Mouse (Mus musculus) mature B cell (primary cell): Measurements from ENCODE around the gene Gtf2a2.
"Not testable (repeated sequence)": the region's sequence is repeated elsewhere in the genome, so short reads cannot be mapped to it uniquely, and the experiment has no call there.

Experiments used
- in situ Hi-C: fragments of 300-500 bp; cut with MboI; formaldehyde crosslinking; loops from 2 replicates; pipeline ENCODE4 v1.14.3; 2019

Gtf2a2 gene

GRCm38 (mm10) chr9:70021610-70022009 is 9.3 kb downstream of the Gtf2a2 start:
- in situ Hi-C loops, result no loop called here

DNA sequence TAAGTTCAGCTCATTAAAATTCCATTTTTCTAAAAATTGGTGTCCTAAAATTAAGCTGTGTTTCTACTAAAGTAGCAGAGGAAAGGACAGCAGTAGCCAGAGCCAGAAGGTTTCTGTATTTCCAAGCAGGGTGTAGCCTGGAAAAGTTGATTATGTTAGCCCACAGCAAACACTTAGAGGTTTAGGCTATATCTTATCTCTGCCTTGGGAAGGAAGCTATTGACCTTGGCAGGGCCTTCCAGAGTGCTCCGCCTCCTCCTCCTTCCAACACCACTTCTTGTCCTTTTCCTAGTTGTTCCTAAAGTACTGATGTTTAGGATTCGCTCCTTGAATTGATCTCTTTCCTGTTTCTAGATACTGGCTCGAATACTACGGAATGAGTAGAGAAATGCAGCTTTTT is 9.7 kb downstream of the Gtf2a2 start:
- in situ Hi-C loops, result no loop called here

DNA sequence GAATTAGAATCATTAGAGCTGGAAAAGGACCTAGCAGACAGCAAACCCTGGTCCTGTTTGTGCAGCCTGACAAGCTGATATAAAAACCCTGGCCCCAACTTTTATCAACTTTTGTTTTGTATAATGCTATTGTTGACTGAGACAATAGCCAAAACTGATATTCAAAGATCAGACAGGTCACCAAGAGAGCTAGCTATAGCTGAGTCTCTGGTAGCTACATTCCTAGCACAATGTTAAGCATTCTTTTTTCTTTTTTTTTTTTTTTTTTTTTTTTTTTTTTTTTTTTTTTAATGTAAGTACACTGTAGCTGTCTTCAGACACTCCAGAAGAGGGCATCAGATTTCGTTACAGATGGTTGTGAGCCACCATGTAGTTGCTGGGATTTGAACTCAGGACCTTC is 11.3 kb downstream of the Gtf2a2 start:
- in situ Hi-C loops, result not testable (repeated sequence)

DNA sequence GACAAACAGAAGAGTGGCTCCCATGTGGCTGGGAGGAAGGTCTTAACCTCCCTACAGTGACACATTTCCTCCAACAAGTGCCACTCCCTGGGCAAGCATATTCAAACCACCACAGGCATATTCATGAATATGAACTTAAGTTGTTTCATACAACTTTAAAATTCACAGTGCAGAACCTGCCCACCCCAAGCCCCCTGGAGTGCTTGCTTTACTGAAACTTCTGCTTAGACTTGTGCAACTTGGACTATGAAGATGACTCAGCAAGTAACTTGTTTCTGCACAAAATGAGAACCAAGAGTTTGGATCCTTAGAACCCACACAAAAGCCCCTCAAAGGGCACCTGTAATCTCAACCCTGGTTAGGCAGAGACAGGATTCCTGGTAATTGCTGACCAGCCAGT is 12.3 kb downstream of the Gtf2a2 start:
- in situ Hi-C loops, result loop anchor here (5.0 kb wide), 1 partner anchor 58 kb away; no protein-coding TSS in a partner anchor

- in situ Hi-C loops, result loop anchor here (5.0 kb wide), 1 partner anchor 57 kb away; no protein-coding TSS in a partner anchor
Observed at GRCm38 (mm10) chr9:70025365-70026012, 13.1 kb downstream of the Gtf2a2 start.

DNA sequence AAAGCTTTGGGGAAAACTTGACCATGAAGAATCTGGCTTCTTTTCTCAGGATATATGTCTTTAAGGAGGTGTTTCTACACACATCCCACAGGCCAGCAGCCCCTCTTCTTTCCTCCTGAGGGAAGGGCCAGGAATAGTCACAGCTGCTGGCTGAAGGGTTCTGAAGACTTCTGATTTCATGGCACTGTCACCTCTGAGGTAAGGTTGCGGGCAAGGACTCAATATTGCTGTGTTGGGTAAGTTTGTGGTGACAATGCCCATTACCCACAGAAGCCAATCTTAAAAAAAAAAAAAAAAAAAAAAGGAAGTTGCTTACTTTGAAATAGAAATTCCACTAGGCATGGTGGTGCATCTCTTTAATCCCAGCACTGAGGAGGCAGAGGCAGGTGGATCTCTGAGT is 19.8 kb downstream of the Gtf2a2 start:
- in situ Hi-C loops, result no loop called here

DNA sequence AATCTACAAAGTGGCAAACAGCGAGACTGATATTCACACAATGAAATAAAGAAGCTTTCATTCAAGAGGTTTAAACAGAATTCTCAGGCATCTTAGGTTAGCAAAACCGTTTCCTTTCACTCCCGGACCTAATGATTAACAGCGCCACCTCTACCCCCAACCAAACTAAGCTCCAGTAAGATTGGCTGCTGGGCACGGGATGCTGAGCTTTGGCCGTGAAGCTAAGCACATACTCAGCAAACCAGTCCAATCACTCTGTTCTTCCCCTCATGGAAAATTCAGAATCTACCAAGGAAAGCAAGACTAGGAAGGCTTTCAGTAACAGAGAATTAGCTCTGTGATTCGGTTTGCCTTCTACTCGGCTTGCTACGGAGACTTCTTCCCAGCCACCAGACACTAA is 20.7 kb downstream of the Gtf2a2 start:
- in situ Hi-C loops, result no loop called here

- in situ Hi-C loops, result no loop called here
Observed at GRCm38 (mm10) chr9:70034702-70035101, 22.4 kb downstream of the Gtf2a2 start.

DNA sequence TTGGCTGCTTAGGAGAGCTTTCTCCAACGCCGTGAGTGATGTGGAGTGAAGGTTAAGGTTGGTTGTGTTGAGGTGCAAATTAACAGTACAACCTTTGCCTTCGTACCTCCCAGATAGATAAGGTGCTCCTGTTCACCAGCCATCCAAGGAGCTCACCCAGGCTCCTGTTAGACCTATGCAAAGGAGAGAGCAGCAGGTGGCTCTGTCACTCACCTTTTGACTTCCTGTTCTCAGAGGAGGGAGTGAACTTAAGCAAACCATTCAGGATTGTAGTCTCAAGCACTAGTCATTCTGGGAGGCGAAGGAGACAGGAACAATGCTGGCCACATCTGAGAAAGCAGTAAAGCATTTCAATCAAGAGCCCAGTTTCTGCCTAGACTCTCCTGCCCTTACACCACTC is 24.3 kb downstream of the Gtf2a2 start:
- in situ Hi-C loops, result no loop called here

DNA sequence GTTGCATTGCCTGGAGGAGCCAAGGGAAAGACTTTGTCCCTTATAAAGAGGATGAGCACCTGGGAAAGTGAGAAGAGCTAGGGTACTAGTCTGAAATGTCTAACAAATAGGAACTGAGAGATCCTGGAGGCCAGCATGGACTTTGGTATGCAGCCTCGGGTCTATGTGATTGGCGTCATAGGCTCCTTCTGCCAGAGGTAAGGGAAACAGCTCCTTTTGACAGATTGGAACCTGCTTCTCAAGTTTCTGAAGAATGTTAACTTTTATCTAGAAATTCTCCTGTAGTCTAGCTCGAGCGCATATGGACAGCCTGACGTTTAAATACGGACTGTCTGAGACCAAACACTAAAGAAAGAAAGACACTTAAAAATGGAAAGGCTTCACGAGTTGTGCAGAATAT is 25.6 kb downstream of the Gtf2a2 start, which contains the start of gene Gcnt3:
Gene Gcnt3 (minus strand): TSS at position 101 of the 400 bp plus-strand sequence.
- in situ Hi-C loops, result no loop called here

DNA sequence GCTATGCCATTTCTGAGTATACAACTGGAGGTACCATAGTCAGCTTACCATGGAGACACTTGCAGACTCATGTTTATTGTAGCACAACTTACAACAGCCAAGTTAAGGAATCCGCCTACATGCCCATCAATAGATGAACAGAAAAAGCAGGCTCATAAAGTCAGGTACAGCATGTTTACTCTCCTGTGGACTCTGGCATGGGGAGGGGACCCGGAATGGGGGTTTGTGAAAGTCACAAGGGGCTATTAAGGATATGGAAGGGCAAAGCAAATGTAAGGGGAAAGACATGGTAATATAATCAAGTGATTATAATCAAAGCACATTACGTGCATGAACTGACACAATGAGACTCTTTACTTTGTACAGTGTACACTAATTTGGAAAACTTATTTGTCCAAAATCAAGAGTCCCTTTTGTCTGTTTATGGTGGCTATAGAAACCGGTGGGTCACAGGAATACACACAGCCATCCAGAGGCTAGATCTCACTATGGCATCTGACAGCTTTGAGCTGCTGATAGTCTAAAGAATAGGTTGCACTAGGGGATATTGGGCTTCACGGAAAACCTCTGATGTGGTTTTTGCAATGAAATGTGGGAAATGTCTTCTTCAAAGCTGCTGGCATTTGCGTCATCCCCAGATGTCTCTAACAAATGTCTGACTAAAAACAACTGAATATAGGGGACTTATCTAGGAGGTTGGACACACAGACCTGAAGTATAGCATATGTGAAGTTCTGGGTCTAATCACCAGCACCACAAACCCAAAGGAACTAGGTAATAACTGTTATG is 27.4 kb downstream of the Gtf2a2 start:
- in situ Hi-C loops, result no loop called here

GRCm38 (mm10) chr9:70040570-70040969 is 28.2 kb downstream of the Gtf2a2 start:
- in situ Hi-C loops, result no loop called here

GRCm38 (mm10) chr9:70042137-70042536 is 29.8 kb downstream of the Gtf2a2 start:
- in situ Hi-C loops, result no loop called here

- in situ Hi-C loops, result no loop called here
Observed at GRCm38 (mm10) chr9:70042935-70043334, 30.6 kb downstream of the Gtf2a2 start.

DNA sequence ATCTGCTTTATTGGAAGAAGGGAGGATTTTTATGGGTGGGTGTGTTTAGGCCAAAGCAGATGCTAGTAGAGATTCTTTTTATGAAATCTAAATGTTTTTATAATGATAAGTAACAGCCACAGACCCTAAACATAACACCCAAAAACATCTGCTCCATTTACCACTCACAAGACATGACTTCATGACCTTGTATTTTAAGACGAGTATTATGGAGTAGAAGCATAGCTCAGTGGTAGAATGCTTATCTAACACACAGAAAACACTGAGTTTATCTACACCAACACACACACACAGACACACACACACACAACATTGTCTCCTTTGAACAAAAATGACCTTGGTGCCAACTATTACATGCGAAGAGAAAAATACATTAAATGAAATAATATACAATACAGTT is 32.5 kb downstream of the Gtf2a2 start:
- in situ Hi-C loops, result no loop called here

- in situ Hi-C loops, result no loop called here
Observed at GRCm38 (mm10) chr9:70046255-70046654, 33.9 kb downstream of the Gtf2a2 start.

DNA sequence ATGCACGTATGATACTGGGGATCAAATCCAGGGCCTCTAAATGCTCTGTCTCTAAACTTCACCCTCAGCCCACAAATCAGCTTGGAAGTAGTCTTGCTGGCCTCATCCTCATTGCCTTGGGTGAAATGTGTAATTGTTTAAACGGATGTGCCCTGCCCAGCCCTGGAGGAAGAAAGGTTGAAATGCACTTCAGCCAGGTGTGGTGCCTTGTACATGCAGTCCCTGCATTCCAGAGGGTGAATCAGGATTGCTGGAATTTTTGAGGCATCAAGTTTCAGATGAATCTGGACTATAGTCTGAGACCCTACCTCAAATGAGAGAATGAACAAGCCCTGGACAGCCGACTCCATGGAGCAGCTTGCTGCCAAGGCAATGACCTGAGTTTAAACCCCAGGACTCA is 35.5 kb downstream of the Gtf2a2 start:
- in situ Hi-C loops, result no loop called here

DNA sequence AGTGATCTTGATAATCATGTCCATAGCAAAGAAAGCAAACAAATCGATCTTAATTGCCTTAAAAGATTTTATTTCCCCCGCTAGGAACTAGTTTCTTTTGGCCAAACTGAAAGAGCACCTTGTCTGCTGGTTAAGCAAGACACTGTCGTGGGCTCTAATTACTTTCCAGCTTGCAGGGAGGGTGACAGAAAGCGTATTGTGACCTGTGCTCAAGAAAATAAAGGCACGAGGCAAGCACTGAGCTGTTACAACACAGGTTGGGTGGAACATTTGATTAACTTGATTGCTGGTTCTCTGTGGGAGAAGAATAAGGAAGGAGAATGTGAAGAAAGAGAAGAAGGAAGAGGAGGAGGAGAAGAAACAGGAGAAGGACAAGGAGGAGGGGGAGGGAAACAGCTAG is 35.9 kb downstream of the Gtf2a2 start:
- in situ Hi-C loops, result no loop called here

DNA sequence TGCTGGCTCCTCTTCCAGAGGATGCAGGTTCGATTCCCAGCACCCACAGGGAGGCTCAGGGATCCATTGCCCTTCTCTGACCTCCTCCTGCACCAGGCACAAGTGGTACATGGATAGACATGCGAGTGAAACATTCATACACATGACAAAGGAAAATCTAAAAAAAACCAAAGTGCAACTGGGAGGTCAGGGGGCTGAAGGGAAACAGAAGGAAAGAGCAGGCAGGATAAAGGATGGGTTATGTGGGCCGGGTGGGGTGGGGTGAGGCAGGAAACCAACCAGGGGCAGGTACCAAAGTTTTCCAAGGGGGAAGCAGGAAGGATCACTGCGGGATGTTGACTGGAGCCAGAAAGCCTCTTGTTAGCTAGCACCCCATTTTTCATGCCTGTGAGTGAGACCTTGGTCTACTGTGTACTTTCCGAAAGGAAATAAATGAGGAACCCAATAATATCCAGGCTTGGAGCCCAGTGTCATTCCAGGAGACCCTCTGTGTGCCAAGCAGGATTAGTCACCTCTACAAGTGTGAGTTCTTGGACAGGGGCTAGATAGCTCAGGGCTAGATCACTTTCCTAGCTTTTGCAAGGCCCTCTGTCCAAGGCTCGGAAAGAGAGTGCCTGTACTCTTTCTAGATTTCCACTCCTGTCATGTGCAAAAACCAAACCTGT is 36.5 kb downstream of the Gtf2a2 start:
- in situ Hi-C loops, result no loop called here

DNA sequence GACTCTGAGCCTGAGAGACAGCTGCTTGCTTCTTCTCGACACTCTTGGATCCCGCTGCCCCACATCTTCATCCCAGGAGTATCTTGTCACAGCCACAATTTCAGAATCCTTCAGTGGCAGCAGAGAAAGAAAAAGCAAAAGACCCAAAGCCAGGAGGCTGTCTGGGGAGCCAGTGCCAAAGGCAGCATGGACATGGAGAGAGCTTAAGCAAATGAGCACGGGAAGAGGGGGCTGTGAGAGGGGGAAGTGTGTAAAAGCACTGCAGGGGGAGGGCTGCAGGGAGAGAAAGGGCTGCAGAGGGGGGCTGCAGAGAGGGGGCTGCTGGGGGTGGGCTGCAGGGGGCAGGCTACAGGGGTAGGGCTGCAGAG is 37.0 kb downstream of the Gtf2a2 start:
- in situ Hi-C loops, result no loop called here

DNA sequence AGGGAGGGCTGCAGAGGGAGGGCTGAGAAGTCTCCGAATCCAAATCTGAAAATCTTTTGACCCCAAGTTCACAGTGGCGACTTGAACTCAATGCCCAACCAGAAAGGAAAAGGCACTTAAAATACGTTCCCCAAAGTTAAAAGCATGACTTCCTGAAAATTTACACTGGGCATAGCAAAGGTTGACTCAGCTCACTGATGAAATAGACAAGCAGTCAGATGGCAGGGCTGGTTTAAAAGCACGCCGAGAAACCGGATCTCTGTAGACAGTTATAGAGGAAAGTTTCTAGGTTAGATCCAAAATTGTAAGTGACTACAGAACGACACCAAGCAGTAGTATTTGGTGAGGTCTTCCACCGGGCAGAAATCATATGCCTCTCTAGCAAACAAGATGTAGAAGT is 37.5 kb downstream of the Gtf2a2 start:
- in situ Hi-C loops, result no loop called here

DNA sequence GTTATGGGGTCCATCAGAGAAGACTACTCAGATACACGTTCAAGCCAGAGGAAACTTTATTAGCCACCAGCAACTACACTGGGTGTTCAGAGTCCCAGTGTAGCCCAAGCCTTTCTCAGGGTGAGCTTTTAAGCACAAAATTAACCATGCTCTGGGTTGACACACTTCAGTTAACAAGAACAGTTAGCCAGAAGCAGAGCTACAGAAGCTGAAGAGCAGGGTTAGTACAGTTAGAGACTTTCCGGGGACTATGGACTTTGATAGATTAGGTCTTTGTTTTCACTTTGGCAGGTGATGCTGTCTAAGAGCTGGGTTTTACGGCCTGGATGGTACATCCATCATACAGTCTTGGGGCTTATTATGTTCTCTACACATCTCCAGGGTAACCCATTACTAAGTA is 40.4 kb downstream of the Gtf2a2 start:
- in situ Hi-C loops, result no loop called here

GRCm38 (mm10) chr9:70053411-70053810 is 41.1 kb downstream of the Gtf2a2 start:
- in situ Hi-C loops, result no loop called here
